Mouse (Mus musculus) E14TG2a.4 (cell line): ENCODE results near the gene Cryba4.

Source experiments
- H3K27me3 ChIP-seq: 2 replicates; pipeline ENCODE4 v1.6.1; 2014; ENCODE audit warnings: low read length, control low read depth; ENCODE audit not compliant: insufficient read depth
- H3K36me3 ChIP-seq: 2 replicates; pipeline ENCODE4 v1.6.1; 2014; ENCODE audit warnings: low read length, control low read depth; ENCODE audit not compliant: insufficient read depth
- H3K4me1 ChIP-seq: replicated peaks from 2 replicates; pipeline ENCODE4 v1.6.1; 2014; ENCODE audit warnings: low read depth, low read length, control low read depth
- H3K4me3 ChIP-seq: replicated peaks from 2 replicates; pipeline ENCODE4 v1.5.1; 2014; ENCODE audit warnings: mild to moderate bottlenecking, low read length
- H3K9me3 ChIP-seq: 2 replicates; pipeline ENCODE4 v1.6.1; 2014; ENCODE audit warnings: low read length, control low read depth
- CTCF ChIP-seq: conservative IDR thresholded peaks from 2 replicates; pipeline ENCODE4 v1.5.1; 2014; ENCODE audit warnings: low read length
- NANOG ChIP-seq: IDR thresholded peaks from 2 replicates; pipeline ENCODE4 v1.6.1; 2014; ENCODE audit warnings: borderline replicate concordance, low read length, mixed read lengths
- POU5F1 ChIP-seq: IDR thresholded peaks from 2 replicates; pipeline ENCODE4 v1.6.1; 2014; ENCODE audit warnings: low read length, borderline replicate concordance

Cryba4 gene

DNA sequence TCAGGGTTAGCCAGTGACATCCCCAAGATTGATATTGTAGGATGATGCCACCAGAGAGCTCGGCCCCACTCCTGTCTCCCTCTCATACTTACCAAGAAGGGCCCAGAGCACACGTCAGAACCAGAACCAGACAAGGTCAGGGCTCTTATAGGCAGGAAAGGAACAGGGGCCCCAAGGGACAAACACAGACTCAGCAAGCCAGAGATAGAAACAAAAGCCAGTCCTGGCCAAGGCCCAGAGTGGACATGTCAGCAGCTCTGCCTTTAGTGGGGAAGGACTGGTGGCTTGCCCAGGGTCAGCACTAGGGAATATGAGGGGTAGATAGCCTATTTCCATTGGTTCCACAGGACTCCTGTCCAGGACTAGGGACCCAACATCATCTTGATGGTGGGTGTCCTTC is at the start of gene Cryba4:
Gene Cryba4 (minus strand): TSS at position 119 of the 400 bp plus-strand sequence.
- Histone ChIP-seq H3K4me3 (no peak within 1 kb of the TSS), H3K36me3 (no peaks in the 10 kb centered on the region), H3K4me1 (peaks cover 48% of the 10 kb centered on the region), H3K9me3 (no peaks in the 10 kb centered on the region), H3K27me3 (peaks cover 13% of the 10 kb centered on the region)
- TF ChIP-seq POU5F1: no peak
- TF ChIP-seq NANOG: no peak
- TF ChIP-seq CTCF: no peak

DNA sequence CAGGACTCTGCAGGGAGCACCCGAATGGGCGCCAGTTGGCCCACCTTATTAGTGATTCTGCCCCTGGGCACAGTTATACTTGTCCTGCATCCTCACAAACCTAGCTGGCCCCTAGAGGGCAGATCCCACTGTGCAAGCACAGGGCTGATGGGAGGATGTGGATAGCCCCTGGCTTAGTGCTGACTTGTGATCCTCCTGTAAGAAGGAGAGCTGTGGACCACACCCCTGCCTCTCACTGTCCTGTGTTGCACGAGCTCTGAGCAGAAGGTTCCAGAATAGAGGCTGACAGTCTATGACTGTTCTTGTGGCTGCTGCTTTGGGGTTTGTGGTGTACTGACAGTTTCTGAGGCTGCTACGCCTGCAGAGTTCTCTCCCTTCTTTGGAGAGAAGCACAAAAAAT is 49.4 kb upstream of the Cryba4 start:
- TF ChIP-seq POU5F1 (no peak), CTCF (no peak), NANOG (no peak)
- H3K4me1 ChIP-seq: peaks cover 91% of the 10 kb centered on the region
- no peaks in the 10 kb centered on the region for H3K9me3 ChIP-seq
- peaks cover 50% of the 10 kb centered on the region for H3K36me3 ChIP-seq
- H3K27me3 ChIP-seq: no peaks in the 10 kb centered on the region
- H3K4me3 ChIP-seq: no peak overlapping the region

DNA sequence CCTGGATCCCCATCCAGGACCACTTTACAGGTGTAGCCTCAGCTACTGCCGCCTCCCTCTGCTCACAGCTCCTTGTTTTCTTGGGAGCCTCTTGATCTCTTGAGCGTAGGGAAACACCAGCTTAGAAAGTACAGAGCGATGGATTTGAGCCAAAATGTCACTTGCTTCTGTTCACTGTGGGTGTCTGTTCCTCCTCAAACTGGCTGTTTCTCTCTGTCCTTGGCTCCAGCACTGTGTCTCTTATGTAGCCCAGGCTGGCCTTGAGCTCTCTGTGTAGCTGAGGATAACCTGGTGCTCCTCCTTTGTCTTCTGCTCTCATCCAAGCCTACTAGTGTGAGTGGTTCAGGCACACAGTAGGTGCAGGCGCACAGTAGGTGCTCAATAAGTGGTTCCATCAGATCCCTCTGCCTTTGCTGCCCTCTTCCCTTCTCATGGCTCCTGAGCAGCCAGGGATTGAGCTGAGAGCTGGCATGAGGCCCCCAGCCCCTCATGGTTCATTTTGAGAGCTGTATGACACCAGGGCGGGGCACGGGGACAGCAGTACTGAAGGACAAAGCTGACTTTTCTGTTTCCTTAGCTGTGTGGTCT is 48.5 kb upstream of the Cryba4 start:
- H3K4me3 ChIP-seq: no peak overlapping the region
- H3K27me3 ChIP-seq: no peaks in the 10 kb centered on the region
- TF ChIP-seq NANOG: no peak
- no peak for TF ChIP-seq CTCF
- TF ChIP-seq POU5F1: no peak
- H3K4me1 ChIP-seq: peaks cover 90% of the 10 kb centered on the region
- no peaks in the 10 kb centered on the region for H3K9me3 ChIP-seq
- H3K36me3 ChIP-seq: peaks cover 43% of the 10 kb centered on the region

DNA sequence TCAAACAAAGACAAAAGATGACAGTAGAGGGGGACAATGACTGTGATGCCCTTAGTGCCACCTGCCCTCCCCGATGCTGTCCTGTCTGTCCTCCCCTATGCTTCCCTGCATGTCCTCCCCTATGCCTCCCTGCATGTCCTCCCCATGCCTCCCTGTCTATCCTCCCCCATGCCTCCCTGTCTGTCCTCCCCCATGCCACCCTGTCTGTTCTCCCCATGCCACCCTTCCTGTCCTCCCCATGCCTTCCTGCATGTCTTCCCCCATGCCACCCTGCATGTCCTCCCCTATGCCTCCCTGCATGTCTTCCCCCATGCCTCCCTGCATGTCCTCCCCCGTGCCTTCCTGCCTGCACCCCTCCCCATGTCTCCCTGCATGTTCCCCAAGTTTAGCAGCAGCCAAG is 47.8 kb upstream of the Cryba4 start:
- Histone ChIP-seq H3K27me3 (no peaks in the 10 kb centered on the region), H3K36me3 (peaks cover 37% of the 10 kb centered on the region), H3K4me3 (no peak overlapping the region), H3K9me3 (no peaks in the 10 kb centered on the region), H3K4me1 (peaks cover 90% of the 10 kb centered on the region)
- no peak for TF ChIP-seq CTCF
- no peak for TF ChIP-seq POU5F1
- no peak for TF ChIP-seq NANOG

- Histone ChIP-seq H3K4me1 (peaks cover 90% of the 10 kb centered on the region), H3K27me3 (no peaks in the 10 kb centered on the region), H3K9me3 (no peaks in the 10 kb centered on the region), H3K36me3 (peaks cover 30% of the 10 kb centered on the region), H3K4me3 (0 out of 2 replicates have a peak overlapping the region, but pooled peaks have one; percentile 17)
- TF ChIP-seq POU5F1 (no peak), CTCF (no peak), NANOG (no peak)
Measured at GRCm38 (mm10) chr5:112299399-112299798, 47.1 kb upstream of the Cryba4 start.

GRCm38 (mm10) chr5:112298226-112298988 is 46.1 kb upstream of the Cryba4 start:
- TF ChIP-seq POU5F1 (no peak), CTCF (no peak), NANOG (no peak)
- no peaks in the 10 kb centered on the region for H3K9me3 ChIP-seq
- peaks cover 23% of the 10 kb centered on the region for H3K36me3 ChIP-seq
- peaks cover 93% of the 10 kb centered on the region for H3K4me1 ChIP-seq
- H3K4me3 ChIP-seq: 0 out of 2 replicates have a peak overlapping the region, but pooled peaks have one; percentile 10
- no peaks in the 10 kb centered on the region for H3K27me3 ChIP-seq

DNA sequence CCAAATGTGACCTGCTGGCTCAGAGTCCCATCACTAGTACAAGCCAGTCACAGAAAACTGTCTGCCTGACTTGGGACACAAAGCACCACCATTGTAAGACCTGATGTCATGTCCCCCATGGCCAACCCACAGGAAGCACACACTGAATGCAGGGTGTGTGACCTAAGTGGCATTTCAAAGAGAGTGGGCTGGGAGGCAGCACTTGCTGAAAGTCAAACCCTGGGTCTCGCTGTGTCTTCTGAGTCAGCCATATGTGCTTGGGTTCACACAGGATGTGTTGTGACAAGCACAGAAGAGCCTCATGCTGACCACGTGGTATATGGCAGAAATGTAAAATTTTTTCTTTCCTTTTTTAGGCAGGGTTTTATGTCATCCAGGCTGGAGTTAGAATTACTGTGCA is 44.9 kb upstream of the Cryba4 start:
- no peak for TF ChIP-seq POU5F1
- TF ChIP-seq NANOG: no peak
- TF ChIP-seq CTCF: no peak
- peaks cover 16% of the 10 kb centered on the region for H3K36me3 ChIP-seq
- H3K4me3 ChIP-seq: no peak overlapping the region
- H3K4me1 ChIP-seq: peaks cover 99% of the 10 kb centered on the region
- H3K9me3 ChIP-seq: no peaks in the 10 kb centered on the region
- H3K27me3 ChIP-seq: no peaks in the 10 kb centered on the region

- Histone ChIP-seq H3K9me3 (no peaks in the 10 kb centered on the region), H3K27me3 (no peaks in the 10 kb centered on the region), H3K36me3 (peaks cover 12% of the 10 kb centered on the region), H3K4me3 (no peak overlapping the region), H3K4me1 (peaks cover 99% of the 10 kb centered on the region)
- TF ChIP-seq POU5F1: no peak
- no peak for TF ChIP-seq CTCF
- no peak for TF ChIP-seq NANOG
Measured at GRCm38 (mm10) chr5:112296404-112297181, 44.3 kb upstream of the Cryba4 start.
